Mouse (Mus musculus) liver, embryonic 13.5 days (tissue): ENCODE data around the gene Tcte1. TPM values are rescaled to one million over a fixed set of nuclear protein-coding genes. Genes with fewer than 3 reads are reported as not detected.
A peak's percentile ranks its signal among the peaks of the same experiment; 100 is the strongest.

Experiments
- ATAC-seq: fragments of 200-750 bp; cut with Nextera tagmentation; 2 replicates; pipeline ENCODE4 v1.8.0; 2017; ENCODE audit warnings: low read depth, mild to moderate bottlenecking, moderate number of reproducible peaks, moderate library complexity
- DNase-seq: peaks from one replicate; pipeline ENCODE4 v3.0.0; 2022
- H3K27ac ChIP-seq: fragments of 300-500 bp; sonication (generic); 2 replicates; pipeline ENCODE4 v1.5.1; 2015; ENCODE audit warnings: moderate library complexity, mild to moderate bottlenecking, inconsistent platforms
- H3K27me3 ChIP-seq: fragments of 300-500 bp; sonication (generic); 2 replicates; pipeline ENCODE4 v1.6.1; 2015; ENCODE audit warnings: mild to moderate bottlenecking, inconsistent platforms
- H3K36me3 ChIP-seq: fragments of 300-500 bp; sonication (generic); 2 replicates; pipeline ENCODE4 v1.6.1; 2015; ENCODE audit warnings: mild to moderate bottlenecking, inconsistent platforms
- H3K4me1 ChIP-seq: fragments of 300-500 bp; sonication (generic); replicated peaks from 2 replicates; pipeline ENCODE4 v1.6.1; 2015; ENCODE audit warnings: inconsistent platforms
- H3K4me2 ChIP-seq: fragments of 300-500 bp; sonication (generic); 2 replicates; pipeline ENCODE4 v1.6.1; 2015; ENCODE audit warnings: inconsistent platforms, mild to moderate bottlenecking, moderate library complexity
- H3K4me3 ChIP-seq: fragments of 300-500 bp; sonication (generic); replicated peaks from 2 replicates; pipeline ENCODE4 v1.5.1; 2015; ENCODE audit warnings: mild to moderate bottlenecking, inconsistent platforms
- H3K9ac ChIP-seq: fragments of 300-500 bp; sonication (generic); 2 replicates; pipeline ENCODE4 v1.6.1; 2015; ENCODE audit warnings: mild to moderate bottlenecking, inconsistent platforms
- H3K9me3 ChIP-seq: fragments of 300-500 bp; sonication (generic); replicated peaks from 2 replicates; pipeline ENCODE4 v1.6.1; 2016; ENCODE audit warnings: inconsistent platforms
- WGBS: fragments of 180-500 bp; shearing (Covaris S2); methylation state at CpG from one replicate; pipeline ENCODE4 v1.1.7; 2015; ENCODE audit not compliant: insufficient replicate concordance; 5-methylcytosine and 5-hydroxymethylcytosine counted together
- polyA plus RNA-seq: library from polyadenylated mRNA; unstranded; fragments of >200 nt; fragmentation: Nextera tagmentation; extraction: Ambion mirVana; gene quantifications from 2 replicates; pipeline ENCODE4 v1.2.1, GENCODE M21; 2015

Tcte1 gene
- polyA plus RNA-seq, 1 experiment from 2014 or later, result not detected

GRCm38 (mm10) chr17:45567162-45567601, 43.9 kb downstream of the Tcte1 start:
- peak overlapping the region; percentile 59 for H3K27ac ChIP-seq
- ATAC-seq (peak; percentile 24), DNase-seq (peak; percentile 27)
- H3K4me2 ChIP-seq, result no peak overlapping the region
- H3K9me3 ChIP-seq, result no peaks in the 10 kb centered on the region
- peaks cover 69% of the 10 kb centered on the region for H3K36me3 ChIP-seq
- peaks cover 81% of the 10 kb centered on the region for H3K4me1 ChIP-seq
- WGBS, result 27% methylated on average over 4 of the region's 4 CpGs
- H3K9ac ChIP-seq, result no peak overlapping the region
- H3K27me3 ChIP-seq, result no peaks in the 10 kb centered on the region
- no peak overlapping the region for H3K4me3 ChIP-seq

GRCm38 (mm10) chr17:45568990-45569389, 45.8 kb downstream of the Tcte1 start:
- no peak for ATAC-seq
- 0 out of 2 replicates have a peak overlapping the region, but pooled peaks have one; percentile 7 for H3K4me3 ChIP-seq
- H3K36me3 ChIP-seq, result peaks cover 69% of the 10 kb centered on the region
- H3K4me2 ChIP-seq, result no peak overlapping the region
- H3K4me1 ChIP-seq, result peaks cover 87% of the 10 kb centered on the region
- H3K27ac ChIP-seq, result 0 out of 2 replicates have a peak overlapping the region, but pooled peaks have one; percentile 15
- H3K27me3 ChIP-seq, result no peaks in the 10 kb centered on the region
- no peak for DNase-seq
- H3K9me3 ChIP-seq, result no peaks in the 10 kb centered on the region
- 82% methylated on average over 12 of the region's 12 CpGs for WGBS
- no peak overlapping the region for H3K9ac ChIP-seq

- WGBS, result 81% methylated on average over 4 of the region's 4 CpGs
- Histone ChIP-seq H3K9ac (peak overlapping the region; percentile 26), H3K4me1 (peaks cover 87% of the 10 kb centered on the region), H3K9me3 (no peaks in the 10 kb centered on the region), H3K4me3 (no peak overlapping the region), H3K27ac (peak overlapping the region; percentile 6; the same call in 1 of the 2 replicates), H3K36me3 (peaks cover 69% of the 10 kb centered on the region), H3K4me2 (peak overlapping the region; percentile 15), H3K27me3 (no peaks in the 10 kb centered on the region)
- no peak for DNase-seq
- ATAC-seq, result no peak
These were observed 46.8 kb downstream of the Tcte1 start for GRCm38 (mm10) chr17:45569999-45570398.

- peaks cover 47% of the 10 kb centered on the region for H3K36me3 ChIP-seq
- peaks cover 73% of the 10 kb centered on the region for H3K4me1 ChIP-seq
- peak overlapping the region; percentile 96 for H3K4me3 ChIP-seq
- H3K9me3 ChIP-seq, result no peaks in the 10 kb centered on the region
- peak; percentile 73 for DNase-seq
- peak overlapping the region; percentile 98 for H3K9ac ChIP-seq
- peak; percentile 55 for ATAC-seq
- H3K27ac ChIP-seq, result peak overlapping the region; percentile 95
- under 1% methylated on average over 56 of the region's 57 CpGs for WGBS
- peak overlapping the region; percentile 97 for H3K4me2 ChIP-seq
- no peaks in the 10 kb centered on the region for H3K27me3 ChIP-seq
These were observed 49.2 kb downstream of the Tcte1 start for GRCm38 (mm10) chr17:45572103-45573086.

- Histone ChIP-seq H3K4me1 (peaks cover 69% of the 10 kb centered on the region), H3K9ac (peak within 1 kb of the TSS; percentile 98), H3K36me3 (peaks cover 39% of the 10 kb centered on the region), H3K27me3 (no peaks in the 10 kb centered on the region), H3K4me2 (peak within 1 kb of the TSS; percentile 97), H3K4me3 (peak within 1 kb of the TSS; percentile 96), H3K9me3 (no peaks in the 10 kb centered on the region), H3K27ac (peak within 1 kb of the TSS; percentile 95)
- peak; percentile 96 for DNase-seq
- under 1% methylated on average over 41 of the region's 41 CpGs for WGBS
- ATAC-seq, result peak; percentile 72
These were observed 50.0 kb downstream of the Tcte1 start, which contains the start of gene Hsp90ab1 for GRCm38 (mm10) chr17:45573087-45573779. Gene Hsp90ab1 (minus strand): TSS chr17:45573271.

- H3K9me3 ChIP-seq, result no peaks in the 10 kb centered on the region
- under 1% methylated on average over 17 of the region's 18 CpGs for WGBS
- peak overlapping the region; percentile 95 for H3K27ac ChIP-seq
- DNase-seq (peak; percentile 91), ATAC-seq (peak; percentile 62)
- H3K4me1 ChIP-seq, result peaks cover 69% of the 10 kb centered on the region
- H3K27me3 ChIP-seq, result no peaks in the 10 kb centered on the region
- H3K4me2 ChIP-seq, result peak overlapping the region; percentile 97
- H3K36me3 ChIP-seq, result peaks cover 34% of the 10 kb centered on the region
- peak overlapping the region; percentile 96 for H3K4me3 ChIP-seq
- peak overlapping the region; percentile 98 for H3K9ac ChIP-seq
These were observed 50.5 kb downstream of the Tcte1 start for GRCm38 (mm10) chr17:45573780-45574123.

GRCm38 (mm10) chr17:45574129-45574761, 51.0 kb downstream of the Tcte1 start:
- Histone ChIP-seq H3K27ac (peak overlapping the region; percentile 95), H3K9me3 (no peaks in the 10 kb centered on the region), H3K4me1 (peaks cover 69% of the 10 kb centered on the region), H3K27me3 (no peaks in the 10 kb centered on the region), H3K4me2 (peak overlapping the region; percentile 97), H3K9ac (peak overlapping the region; percentile 98), H3K36me3 (peaks cover 29% of the 10 kb centered on the region), H3K4me3 (peak overlapping the region; percentile 96)
- DNase-seq (peak; percentile 55), ATAC-seq (peak; percentile 47)
- WGBS, result 2% methylated on average over 17 of the region's 17 CpGs

GRCm38 (mm10) chr17:45575123-45575897, 52.1 kb downstream of the Tcte1 start:
- Histone ChIP-seq H3K27ac (peak overlapping the region; percentile 95), H3K27me3 (no peaks in the 10 kb centered on the region), H3K4me2 (peak overlapping the region; percentile 97), H3K9me3 (no peaks in the 10 kb centered on the region), H3K4me3 (no peak overlapping the region), H3K9ac (peak overlapping the region; percentile 98), H3K4me1 (peaks cover 70% of the 10 kb centered on the region), H3K36me3 (peaks cover 18% of the 10 kb centered on the region)
- no peak for DNase-seq
- no peak for ATAC-seq
- WGBS, result 85% methylated on average over 8 of the region's 8 CpGs

- H3K4me3 ChIP-seq, result no peak overlapping the region
- WGBS, result 62% methylated on average over 5 of the region's 5 CpGs
- no peaks in the 10 kb centered on the region for H3K36me3 ChIP-seq
- no peak overlapping the region; the same call in 1 of the 2 replicates for H3K9ac ChIP-seq
- no peak for DNase-seq
- peaks cover 72% of the 10 kb centered on the region for H3K4me1 ChIP-seq
- peak overlapping the region; percentile 37; the same call in 1 of the 2 replicates for H3K27ac ChIP-seq
- no peak for ATAC-seq
- no peaks in the 10 kb centered on the region for H3K9me3 ChIP-seq
- H3K4me2 ChIP-seq, result no peak overlapping the region
- no peaks in the 10 kb centered on the region for H3K27me3 ChIP-seq
These were observed 55.0 kb downstream of the Tcte1 start for GRCm38 (mm10) chr17:45578242-45578641.

GRCm38 (mm10) chr17:45578843-45579242, 55.6 kb downstream of the Tcte1 start:
- WGBS, result 55% methylated on average over 7 of the region's 7 CpGs
- peaks cover under 1% of the 10 kb centered on the region; the same call in 1 of the 2 replicates for H3K36me3 ChIP-seq
- no peaks in the 10 kb centered on the region for H3K27me3 ChIP-seq
- DNase-seq, result peak; percentile 51
- H3K9ac ChIP-seq, result no peak overlapping the region
- H3K4me1 ChIP-seq, result peaks cover 77% of the 10 kb centered on the region
- no peak overlapping the region for H3K27ac ChIP-seq
- H3K4me2 ChIP-seq, result no peak overlapping the region
- H3K9me3 ChIP-seq, result no peaks in the 10 kb centered on the region
- no peak overlapping the region for H3K4me3 ChIP-seq
- ATAC-seq, result no peak
